ENCODE assay signal across 7 mouse cellular contexts in the genomic region with DNA sequence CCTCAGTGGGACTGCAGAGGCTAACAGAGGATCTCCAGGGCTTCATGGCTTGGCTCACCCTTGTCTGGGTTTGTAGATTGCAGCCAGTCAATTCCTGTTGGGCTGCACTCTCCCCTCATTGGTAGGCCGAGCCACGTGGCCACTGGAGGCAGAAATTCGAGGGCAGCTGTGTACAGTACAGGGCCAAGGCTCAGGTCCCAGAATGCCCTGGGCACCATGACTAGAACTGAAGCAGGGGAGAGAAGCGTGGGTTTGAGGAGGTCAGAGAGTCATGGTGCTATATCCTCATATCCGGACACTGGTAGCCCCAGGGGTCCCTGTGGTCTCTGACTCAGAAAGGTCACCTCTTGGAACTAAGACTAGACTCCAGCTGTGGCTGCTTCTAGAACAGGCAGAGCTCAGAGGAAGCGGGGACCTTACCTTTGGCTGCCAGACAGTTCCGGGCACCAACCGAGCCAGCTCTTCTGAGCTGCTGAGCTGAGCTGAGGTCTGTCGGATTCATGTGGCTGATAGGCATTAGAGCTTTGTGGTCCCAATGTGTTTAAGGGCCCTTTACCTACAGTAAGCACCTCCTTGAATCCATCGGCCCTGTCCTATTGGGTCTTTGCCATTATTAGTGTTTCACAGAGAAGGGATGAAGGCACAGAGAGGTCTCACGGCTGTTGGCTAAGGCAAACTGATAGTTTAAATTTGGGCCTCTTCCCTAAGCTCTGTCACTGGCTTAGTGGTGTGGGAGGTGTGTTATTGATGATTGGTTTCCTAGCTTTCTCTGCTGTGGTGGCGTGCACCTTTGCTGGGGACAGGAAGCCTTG.
DNase-seq lines count a peak whose midpoint lies in the region; ATAC-seq and TF ChIP-seq lines count a peak whose summit lies in the region.

No protein-coding gene starts in this region.

- no peak for DNase-seq in spleen, adult 2 months (ENCODE audit: low read depth in 1 of 2, low spot score in 2 of 2)
- DNase-seq in spleen, postnatal 14 days (ENCODE audit: low spot score in 2 of 2): no peak
- DNase-seq in naive thymus-derived CD4-positive, alpha-beta T cell, adult 2 months (ENCODE audit: low read depth): peak; percentile 75
- no peak for DNase-seq in right cerebral cortex, postnatal 36 days (ENCODE audit: low spot score in 2 of 2)
- no peak for DNase-seq in left cerebral cortex, postnatal 10 days (ENCODE audit: extremely low spot score in 1 of 2, low spot score in 2 of 2)

- 11% methylated on average over 12 of the region's 12 CpGs for WGBS in spleen, adult 2 months
- WGBS in embryonic facial prominence, embryonic 15.5 days: 31% methylated on average over 12 of the region's 12 CpGs
- whole genome bisulfite sequencing in intestine, postnatal 0 days: 65% methylated on average over 12 of the region's 12 CpGs

- ATAC-seq in embryonic facial prominence, embryonic 15.5 days (ENCODE audit: insufficient number of reproducible peaks, low FRiP score, low TSS enrichment, low read depth): no peak
- ATAC-seq in intestine, postnatal 0 days: no peak

- intact Hi-C loops in left cerebral cortex, postnatal 10 days (cut with DNase I): no loop called here

- H3K4me3 ChIP-seq in spleen, adult 2 months (ENCODE audit: extremely low read depth, insufficient read depth, insufficient read length): no peak overlapping the region
- no peak overlapping the region for H3K4me3 ChIP-seq in embryonic facial prominence, embryonic 15.5 days (replicated peaks)
- no peak overlapping the region for H3K4me3 ChIP-seq in intestine, postnatal 0 days (ENCODE audit: low read depth, low read length)

- TF ChIP-seq POLR2A in spleen, adult 2 months (IDR thresholded peaks at IDR 0.05; ENCODE audit: low read depth, low read length): no peak

- H3K27me3 ChIP-seq in spleen, adult 2 months (ENCODE audit: control insufficient read depth, insufficient read depth, low read length): no peaks in the 10 kb centered on the region
- no peaks in the 10 kb centered on the region for H3K27me3 ChIP-seq in embryonic facial prominence, embryonic 15.5 days
- H3K27me3 ChIP-seq in intestine, postnatal 0 days (replicated peaks; ENCODE audit: control insufficient read depth, insufficient read depth, low read length): no peaks in the 10 kb centered on the region

- no peak for TF ChIP-seq CTCF in spleen, adult 2 months (IDR thresholded peaks at IDR 0.05; ENCODE audit: extremely low read depth, insufficient read depth, insufficient read length, insufficient replicate concordance)
- TF ChIP-seq CTCF in intestine, postnatal 0 days (IDR thresholded peaks at IDR 0.05; ENCODE audit: low read depth): no peak

- no peak overlapping the region for H3K9ac ChIP-seq in embryonic facial prominence, embryonic 15.5 days
- no peak overlapping the region for H3K9ac ChIP-seq in intestine, postnatal 0 days (ENCODE audit: low read depth, low read length)

- peaks cover 70% of the 10 kb centered on the region for H3K4me1 ChIP-seq in spleen, adult 2 months (ENCODE audit: control insufficient read depth, insufficient read depth, insufficient read length)
- H3K4me1 ChIP-seq in embryonic facial prominence, embryonic 15.5 days: peaks cover 99% of the 10 kb centered on the region
- peaks cover 37% of the 10 kb centered on the region for H3K4me1 ChIP-seq in intestine, postnatal 0 days (replicated peaks; ENCODE audit: control insufficient read depth, insufficient read depth, low read length)

- H3K36me3 ChIP-seq in spleen, adult 2 months (ENCODE audit: control insufficient read depth, insufficient read depth, low read length): no peaks in the 10 kb centered on the region
- H3K36me3 ChIP-seq in embryonic facial prominence, embryonic 15.5 days: no peaks in the 10 kb centered on the region
- H3K36me3 ChIP-seq in intestine, postnatal 0 days (ENCODE audit: control insufficient read depth, insufficient read depth): no peaks in the 10 kb centered on the region; the same call in 1 of the 2 replicates

- H3K9me3 ChIP-seq in embryonic facial prominence, embryonic 15.5 days (replicated peaks): no peaks in the 10 kb centered on the region
- H3K9me3 ChIP-seq in intestine, postnatal 0 days (ENCODE audit: control insufficient read depth): no peaks in the 10 kb centered on the region

- peak overlapping the region; percentile 94 for H3K27ac ChIP-seq in spleen, adult 2 months (ENCODE audit: insufficient read depth, low read length)
- peak overlapping the region; percentile 90 for H3K27ac ChIP-seq in embryonic facial prominence, embryonic 15.5 days (replicated peaks)
- peak overlapping the region; percentile 46; the same call in 1 of the 2 replicates for H3K27ac ChIP-seq in intestine, postnatal 0 days (ENCODE audit: low read depth, low read length)

- peak overlapping the region; percentile 22; the same call in 1 of the 2 replicates for H3K4me2 ChIP-seq in embryonic facial prominence, embryonic 15.5 days (replicated peaks)
- H3K4me2 ChIP-seq in intestine, postnatal 0 days (replicated peaks; ENCODE audit: low read depth): no peak overlapping the region
